Mouse (Mus musculus) small intestine, adult 2 months (tissue): ENCODE measurements around the gene Mms19.

ENCODE experiments used
- CTCF ChIP-seq: fragments of 200-500 bp; IDR thresholded peaks from 2 replicates; pipeline ENCODE4 v1.5.1; 2012; ENCODE audit warnings: low read depth, mild to moderate bottlenecking, control low read depth, inconsistent platforms, low read length, moderate library complexity, mixed read lengths; ENCODE audit not compliant: insufficient replicate concordance, insufficient read length; ENCODE audit errors: extremely low read depth
- POLR2A ChIP-seq: fragments of 200-500 bp; IDR thresholded peaks from 2 replicates; pipeline ENCODE4 v1.6.1; 2012; ENCODE audit warnings: low read depth, mild to moderate bottlenecking, control low read depth, inconsistent platforms, low read length, moderate library complexity

DNA sequence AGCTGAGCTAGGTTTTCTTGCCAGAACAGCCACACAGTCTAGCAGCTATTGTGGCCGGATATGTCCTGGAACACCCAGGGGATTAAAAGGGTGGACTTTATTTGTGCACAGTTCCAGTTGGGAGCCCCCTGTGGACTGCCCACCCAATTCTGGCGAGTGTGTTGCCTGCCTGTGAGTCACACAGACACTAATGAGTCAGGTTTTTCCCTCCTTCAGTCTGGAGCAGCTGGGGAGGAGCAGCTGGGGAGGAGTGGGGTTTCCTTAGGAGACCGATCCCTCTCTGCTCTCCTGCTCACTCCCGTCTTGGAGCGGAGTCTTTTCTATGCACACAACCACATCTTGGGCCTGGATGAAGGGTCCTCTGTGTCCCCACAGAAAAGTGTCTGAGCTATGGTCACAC lies 35.9 kb upstream of the Mms19 start:
- TF ChIP-seq CTCF (no peak), POLR2A (no peak)
